Mouse (Mus musculus) MEL (cell line): ENCODE measurements around the gene Ermn. TPM values are rescaled to one million over a fixed set of nuclear protein-coding genes. Genes with fewer than 3 reads are reported as not detected.
A peak's percentile ranks its signal among the peaks of the same experiment; 100 is the strongest.

Experiments used
- DNase-seq: peaks from one replicate; pipeline ENCODE4 v3.0.0; 2011; ENCODE audit warnings: low read depth, low spot score
- H3K27ac ChIP-seq: 2 replicates; pipeline ENCODE4 v1.5.1; 2012; ENCODE audit warnings: low read depth, mild to moderate bottlenecking, control low read depth, low read length, moderate library complexity; ENCODE audit not compliant: control insufficient read depth
- H3K27me3 ChIP-seq, 2 experiments: fragments of 150-350 bp in 1 of 2; sonication (generic) in 1 of 2; 2 replicates each; pipeline ENCODE4 v1.6.1; 2012; ENCODE audit warnings: low read length in 2 of 2, mild to moderate bottlenecking in 2 of 2, improper control_type of control experiment in 1 of 2, moderate library complexity in 1 of 2; ENCODE audit not compliant: insufficient read depth in 2 of 2, control insufficient read depth in 1 of 2
- H3K36me3 ChIP-seq, 2 experiments: 2 replicates each; pipeline ENCODE4 v1.6.1; 2012 to 2014; ENCODE audit warnings: low read length in 2 of 2, improper control_type of control experiment in 1 of 2, inconsistent platforms in 1 of 2, mild to moderate bottlenecking in 1 of 2; ENCODE audit not compliant: insufficient read depth in 2 of 2, control insufficient read depth in 1 of 2
- H3K4me1 ChIP-seq, 2 experiments: fragments of 150-350 bp in 1 of 2; sonication (generic) in 1 of 2; 2 replicates each; pipeline ENCODE4 v1.6.1; 2012; ENCODE audit warnings: low read length in 2 of 2, improper control_type of control experiment in 1 of 2, mild to moderate bottlenecking in 1 of 2; ENCODE audit not compliant: insufficient read depth in 2 of 2, control insufficient read depth in 1 of 2
- H3K4me3 ChIP-seq, 2 experiments: fragments of 150-350 bp in 1 of 2; sonication (generic) in 1 of 2; 2 replicates each; pipeline ENCODE4 v1.5.1; 2012; ENCODE audit warnings: low read depth in 2 of 2, low read length in 2 of 2, mild to moderate bottlenecking in 2 of 2, moderate library complexity in 2 of 2, control low read depth in 1 of 2, improper control_type of control experiment in 1 of 2; ENCODE audit not compliant: control insufficient read depth in 1 of 2, insufficient read depth in 1 of 2
- H3K79me2 ChIP-seq: 2 replicates; pipeline ENCODE4 v1.6.1; 2012; ENCODE audit warnings: mild to moderate bottlenecking, low read length, moderate library complexity; ENCODE audit not compliant: control insufficient read depth, poor library complexity, insufficient read depth
- H3K9ac ChIP-seq: 2 replicates; pipeline ENCODE4 v1.6.1; 2012; ENCODE audit warnings: low read depth, mild to moderate bottlenecking, control low read depth, low read length, moderate library complexity; ENCODE audit not compliant: control insufficient read depth, poor library complexity, severe bottlenecking
- H3K9me3 ChIP-seq: fragments of 150-350 bp; sonication (generic); replicated peaks from 2 replicates; pipeline ENCODE4 v1.6.1; 2012; ENCODE audit warnings: mild to moderate bottlenecking, low read length, improper control_type of control experiment, moderate library complexity; ENCODE audit not compliant: insufficient read depth
- BHLHE40 ChIP-seq: IDR thresholded peaks from 2 replicates; pipeline ENCODE4 v1.6.1; 2012; ENCODE audit warnings: low read depth, mild to moderate bottlenecking, inconsistent platforms, low read length, improper control_type of control experiment, borderline replicate concordance
- CHD1 ChIP-seq: IDR thresholded peaks from 2 replicates; pipeline ENCODE4 v1.6.1; 2012; ENCODE audit warnings: low read depth, mild to moderate bottlenecking, inconsistent platforms, low read length, improper control_type of control experiment
- CTCF ChIP-seq, 3 experiments: IDR thresholded peaks in 2 of 3; conservative IDR thresholded peaks in 1 of 3; 2 replicates each; pipeline ENCODE4 v1.5.1; 2011 to 2012; ENCODE audit warnings: low read length in 3 of 3, low read depth in 2 of 3, mild to moderate bottlenecking in 2 of 3, improper control_type of control experiment in 1 of 3, inconsistent platforms in 1 of 3, mixed read lengths in 1 of 3, moderate library complexity in 1 of 3; ENCODE audit not compliant: control insufficient read depth in 1 of 3, insufficient read depth in 1 of 3, poor library complexity in 1 of 3, severe bottlenecking in 1 of 3
- ETS1 ChIP-seq: IDR thresholded peaks from 2 replicates; pipeline ENCODE4 v1.6.1; 2012; ENCODE audit warnings: low read depth, mild to moderate bottlenecking, inconsistent platforms, low read length, improper control_type of control experiment, moderate library complexity
- KAT2A ChIP-seq: conservative IDR thresholded peaks from 2 replicates; pipeline ENCODE4 v1.6.1; 2012; ENCODE audit warnings: low read depth, low read length, improper control_type of control experiment, inconsistent platforms
- MAFK ChIP-seq: IDR thresholded peaks from 2 replicates; pipeline ENCODE4 v1.6.1; 2011; ENCODE audit warnings: low read depth, mild to moderate bottlenecking, low read length, improper control_type of control experiment, borderline replicate concordance
- MEF2A ChIP-seq: IDR thresholded peaks from 2 replicates; pipeline ENCODE4 v1.6.1; 2014; ENCODE audit warnings: low read depth, mild to moderate bottlenecking, inconsistent platforms, low read length, improper control_type of control experiment; ENCODE audit not compliant: poor library complexity, insufficient replicate concordance, severe bottlenecking; ENCODE audit errors: extremely low read depth
- RCOR1 ChIP-seq: IDR thresholded peaks from 2 replicates; pipeline ENCODE4 v1.6.1; 2012; ENCODE audit warnings: low read depth, mild to moderate bottlenecking, inconsistent platforms, low read length, improper control_type of control experiment
- SIN3A ChIP-seq: IDR thresholded peaks from 2 replicates; pipeline ENCODE4 v1.6.1; 2012; ENCODE audit warnings: low read length, improper control_type of control experiment, inconsistent platforms
- TAL1 ChIP-seq: IDR thresholded peaks from 2 replicates; pipeline ENCODE4 v1.6.1; 2012; ENCODE audit warnings: mild to moderate bottlenecking, inconsistent platforms, low read length, moderate library complexity, mixed read lengths
- TCF12 ChIP-seq: IDR thresholded peaks from 2 replicates; pipeline ENCODE4 v1.6.1; 2014; ENCODE audit warnings: low read depth, mild to moderate bottlenecking, inconsistent platforms, low read length, improper control_type of control experiment, moderate library complexity
- ZKSCAN1 ChIP-seq: IDR thresholded peaks from 2 replicates; pipeline ENCODE4 v1.6.1; 2012; ENCODE audit warnings: low read depth, mild to moderate bottlenecking, inconsistent platforms, low read length, improper control_type of control experiment, moderate library complexity
- ZMIZ1 ChIP-seq: IDR thresholded peaks from 2 replicates; pipeline ENCODE4 v1.6.1; 2012; ENCODE audit warnings: low read depth, mild to moderate bottlenecking, inconsistent platforms, low read length, improper control_type of control experiment, moderate library complexity
- ZNF384 ChIP-seq: IDR thresholded peaks from 2 replicates; pipeline ENCODE4 v1.6.1; 2012; ENCODE audit warnings: low read depth, mild to moderate bottlenecking, inconsistent platforms, low read length, improper control_type of control experiment
- polyA plus RNA-seq, 2 experiments: library from polyadenylated mRNA; stranded (reverse) in 1 of 2; unstranded in 1 of 2; fragments of >175 nt in 1 of 2; fragments of >200 nt in 1 of 2; gene quantifications; 2 replicates each; pipeline versions ENCODE4 v1.2.1 to v1.2.4; 2012; ENCODE audit warnings: low replicate concordance in 2 of 2, low read depth in 1 of 2; ENCODE audit not compliant: insufficient read length in 2 of 2, insufficient read depth in 1 of 2, missing spikeins in 1 of 2
- total RNA-seq: library from RNA; depleted of rRNA; stranded (reverse); fragments of 300-350 nt; gene quantifications from 2 replicates; pipeline ENCODE4 v1.2.3, GENCODE M21; 2012; rRNA removed

The Ermn gene
- total RNA-seq (not detected in 2 replicates), polyA plus RNA-seq (not detected)

DNA sequence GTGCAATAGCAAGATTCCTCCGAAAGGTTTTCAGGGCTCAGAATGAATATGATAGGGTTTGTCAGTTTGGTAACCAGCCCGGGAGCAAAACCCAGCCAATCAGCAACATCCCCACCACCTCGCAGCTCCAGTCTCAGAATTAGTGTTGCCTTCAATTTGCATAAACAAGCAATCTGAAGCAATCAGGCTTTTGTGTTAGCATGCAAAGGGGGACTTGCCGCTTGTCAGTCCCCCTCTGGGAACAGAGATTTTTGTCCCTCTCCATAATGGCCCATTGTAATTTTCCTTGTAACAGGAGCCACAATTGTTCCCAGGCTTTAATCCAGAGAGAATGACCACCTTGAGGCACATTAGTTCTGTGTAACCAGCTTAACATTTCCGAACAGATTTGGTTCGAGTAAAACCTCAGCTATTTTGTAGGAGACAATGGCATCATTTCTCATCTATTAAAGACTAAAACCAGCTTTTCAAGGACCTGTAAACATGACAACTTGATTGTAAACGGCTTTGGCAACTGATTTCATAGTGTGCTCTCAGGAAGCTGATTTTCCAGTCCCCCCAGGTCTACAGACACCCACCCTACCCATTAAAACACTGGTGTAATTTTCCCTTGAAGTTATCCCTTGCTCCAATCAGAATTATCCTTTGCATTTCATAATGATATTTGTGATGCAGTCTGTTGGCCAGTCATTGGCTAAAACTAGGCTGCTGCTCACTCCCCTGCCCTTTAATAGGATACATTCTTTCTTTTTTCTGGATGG, at the start of gene Ermn:
Gene Ermn (minus strand): TSS at position 44 of the 761 bp plus-strand sequence.
- H3K9ac ChIP-seq, result no peak within 1 kb of the TSS
- H3K4me1 ChIP-seq, result no peaks in the 10 kb centered on the region
- H3K9me3 ChIP-seq, result no peaks in the 10 kb centered on the region
- no peaks in the 10 kb centered on the region for H3K36me3 ChIP-seq
- TF ChIP-seq SIN3A, result no peak
- TF ChIP-seq TCF12, result no peak
- TF ChIP-seq ZMIZ1, result no peak
- TF ChIP-seq ZKSCAN1, result no peak
- no peak for TF ChIP-seq ETS1
- no peak for TF ChIP-seq ZNF384
- TF ChIP-seq CHD1, result no peak
- TF ChIP-seq BHLHE40, result no peak
- TF ChIP-seq MEF2A, result no peak
- no peak for TF ChIP-seq TAL1
- TF ChIP-seq KAT2A, result no peak
- no peak for TF ChIP-seq RCOR1
- no peak within 1 kb of the TSS for H3K27ac ChIP-seq
- no peak within 1 kb of the TSS for H3K4me3 ChIP-seq
- H3K27me3 ChIP-seq, result no peaks in the 10 kb centered on the region
- DNase-seq, result no peak
- no peaks in the 10 kb centered on the region for H3K79me2 ChIP-seq

DNA sequence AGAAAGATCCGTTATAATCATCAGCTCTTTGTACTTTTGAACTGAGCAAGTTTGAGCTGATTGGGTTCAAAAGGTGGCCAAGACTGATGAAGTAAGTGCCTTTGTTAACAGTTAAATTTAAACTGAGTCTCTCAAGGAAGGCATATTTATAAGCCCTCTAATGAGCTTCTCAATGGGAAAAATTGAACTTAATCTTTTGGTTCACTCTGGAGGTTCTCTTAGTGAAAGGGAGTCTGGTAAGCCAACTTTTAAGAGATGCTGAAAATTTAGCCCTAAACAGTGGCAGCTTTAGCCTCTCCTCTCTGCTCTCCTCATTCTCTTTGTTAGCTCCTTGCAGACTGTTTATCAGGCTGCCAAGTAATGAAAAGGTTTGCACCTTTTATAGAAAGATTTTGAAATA, 42.2 kb upstream of the Ermn start:
- Histone ChIP-seq H3K9me3 (no peaks in the 10 kb centered on the region), H3K4me3 (no peak overlapping the region), H3K27ac (no peak overlapping the region), H3K9ac (no peak overlapping the region), H3K27me3 (no peaks in the 10 kb centered on the region), H3K36me3 (no peaks in the 10 kb centered on the region), H3K4me1 (no peaks in the 10 kb centered on the region), H3K79me2 (no peaks in the 10 kb centered on the region)
- no peak for TF ChIP-seq SIN3A
- no peak for DNase-seq

DNA sequence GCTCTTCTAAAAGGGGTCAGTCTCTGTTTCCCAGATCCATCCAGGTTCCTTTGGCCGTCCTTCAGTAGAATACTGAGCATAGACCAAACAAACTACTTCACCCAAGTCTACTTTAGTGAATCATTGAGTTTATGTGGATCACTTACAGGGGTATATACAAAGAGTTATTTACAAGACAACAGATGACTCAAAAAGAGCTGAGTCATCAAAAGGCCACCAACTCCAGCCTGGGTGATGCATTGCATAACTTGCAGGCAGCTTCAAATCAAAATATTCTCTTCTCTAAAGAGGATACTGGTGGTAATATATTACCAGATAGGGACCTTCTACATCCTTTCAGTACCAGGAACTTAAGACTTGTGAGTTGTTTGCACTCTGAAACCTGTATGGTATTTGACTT, 33.8 kb upstream of the Ermn start:
- 0 out of 2 replicates have a peak, but pooled peaks have one; percentile 14 for TF ChIP-seq MAFK
- no peak for TF ChIP-seq CTCF (IDR thresholded peaks at IDR 0.05 in 2 of 3, conservative IDR thresholded peaks at IDR 0.05 in 1 of 3; ENCODE audit: control insufficient read depth in 1 of 3, insufficient read depth in 1 of 3, low read depth in 2 of 3, low read length in 3 of 3, poor library complexity in 1 of 3, severe bottlenecking in 1 of 3)
- Histone ChIP-seq H3K9ac (no peak overlapping the region), H3K27ac (no peak overlapping the region), H3K4me1 (no peaks in the 10 kb centered on the region), H3K36me3 (no peaks in the 10 kb centered on the region), H3K4me3 (no peak overlapping the region), H3K9me3 (no peaks in the 10 kb centered on the region), H3K27me3 (no peaks in the 10 kb centered on the region), H3K79me2 (no peaks in the 10 kb centered on the region)
- no peak for DNase-seq
